Mouse (Mus musculus): ENCODE measurements at regions not wholly inside any gene's neighbourhood (a gene's known extent, or its start where the extent isn't known, plus 50 kb on each side); places are given as distances from the start of the nearest gene placed in this dataset.
A peak's percentile ranks its signal among the peaks of the same experiment; 100 is the strongest.
"Not testable (repeated sequence)": the region's sequence is repeated elsewhere in the genome, so short reads cannot be mapped to it uniquely, and the experiment has no call there.

DNA sequence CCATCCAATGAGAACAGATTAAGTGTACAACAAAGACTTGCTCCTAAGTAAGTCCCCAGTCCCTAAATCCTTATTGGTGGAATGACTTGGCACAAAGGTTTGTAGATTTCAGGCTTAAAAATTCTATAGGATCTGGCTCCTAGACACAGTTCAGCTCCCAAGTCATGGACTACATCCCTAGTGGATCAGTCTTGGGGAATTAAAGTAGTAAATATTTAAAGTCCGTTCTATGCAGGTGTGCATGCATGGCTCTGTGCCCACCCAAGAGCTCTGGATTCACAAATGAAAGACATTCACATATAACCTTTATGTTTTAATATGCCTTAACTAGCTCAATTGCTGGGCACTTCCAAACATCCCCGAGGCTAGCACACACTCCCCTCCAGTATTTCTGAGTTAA is 162.8 kb downstream of the Akr1d1 start:
- no peak for ATAC-seq (ENCODE audit: low TSS enrichment)

DNA sequence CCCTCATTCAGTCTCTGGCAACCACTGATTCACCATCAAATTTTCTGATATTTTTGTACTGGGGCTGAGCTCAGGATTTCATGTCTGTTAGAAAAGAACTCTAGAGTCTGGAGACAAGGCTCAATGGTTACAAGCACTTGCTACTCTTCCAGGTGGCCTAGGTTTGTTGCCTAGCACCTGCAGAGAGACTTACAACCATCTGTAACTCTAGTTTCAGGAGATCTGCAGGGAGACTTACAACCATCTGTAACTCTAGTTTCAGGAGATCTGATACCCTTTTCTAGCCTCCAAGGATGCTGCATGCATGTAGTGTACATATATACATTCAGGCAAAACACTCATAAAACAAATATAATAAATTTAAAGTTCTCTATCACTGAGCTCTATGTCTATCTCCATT is 166.1 kb downstream of the Akr1d1 start:
- no peak for ATAC-seq (ENCODE audit: low TSS enrichment)

DNA sequence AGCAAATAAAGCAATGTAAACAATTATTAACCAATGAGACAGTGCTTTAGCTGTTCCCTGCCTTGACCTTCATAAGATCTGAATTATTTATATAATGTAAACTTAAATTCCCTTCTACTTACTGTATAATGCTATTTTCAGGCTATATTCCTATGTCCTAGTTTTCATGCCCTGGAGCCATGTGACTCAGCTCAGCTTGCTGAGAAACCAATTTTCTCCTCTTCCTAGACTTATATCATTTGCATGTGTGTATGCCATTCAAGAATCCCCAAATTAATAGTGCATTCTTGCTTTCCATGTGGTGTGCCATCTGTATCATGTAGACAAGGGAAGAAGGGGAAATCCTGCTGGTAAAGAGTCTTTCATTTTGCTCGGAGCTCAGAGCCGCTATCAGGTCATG is 166.7 kb upstream of the Trim24 start:
- ATAC-seq (ENCODE audit: low TSS enrichment) = no peak

DNA sequence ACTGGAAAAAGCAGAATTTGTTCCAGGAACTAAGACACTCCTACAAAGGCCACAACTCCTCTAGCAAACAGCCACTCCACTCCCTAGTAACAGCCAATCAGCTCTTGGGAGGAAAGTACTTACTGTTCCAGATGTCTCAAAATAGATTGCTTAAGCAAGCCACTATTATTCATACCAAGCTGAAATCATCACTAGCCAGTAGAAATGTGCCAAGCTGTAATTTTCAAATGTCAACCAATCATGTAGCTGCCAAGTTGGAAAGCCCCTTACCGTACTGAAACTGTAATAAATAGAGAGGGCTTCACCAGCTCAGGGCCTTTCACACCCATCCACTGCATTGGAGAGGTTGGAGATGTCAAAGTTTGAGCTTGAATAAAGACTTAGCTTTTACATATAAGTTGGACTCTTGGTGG is 164.9 kb upstream of the Trim24 start:
- ATAC-seq (ENCODE audit: low TSS enrichment) = no peak

GRCm38 (mm10) chr6:37707671-37708070 is 162.9 kb upstream of the Trim24 start:
- ATAC-seq (ENCODE audit: low TSS enrichment) = not testable (repeated sequence)

DNA sequence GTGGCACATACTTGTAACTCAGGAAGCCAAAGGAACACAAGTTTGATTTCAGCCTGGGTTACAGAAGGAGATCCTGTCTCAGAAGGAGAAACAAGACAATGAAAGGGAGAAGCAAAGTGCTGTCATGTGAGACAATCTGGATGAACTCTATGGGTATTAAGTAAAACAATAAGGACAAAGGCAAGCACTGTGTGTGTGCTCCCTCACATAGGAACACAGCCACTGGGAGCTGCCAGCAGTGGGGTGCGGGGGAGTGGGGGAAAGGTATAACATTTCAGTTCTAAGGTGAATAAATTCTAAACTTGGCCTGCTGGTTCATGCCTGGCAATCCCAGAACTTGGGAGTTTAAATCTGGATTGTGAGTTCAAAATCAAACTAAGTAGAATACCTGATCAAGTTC is 158.8 kb upstream of the Trim24 start:
- ATAC-seq (ENCODE audit: low TSS enrichment) = no peak

DNA sequence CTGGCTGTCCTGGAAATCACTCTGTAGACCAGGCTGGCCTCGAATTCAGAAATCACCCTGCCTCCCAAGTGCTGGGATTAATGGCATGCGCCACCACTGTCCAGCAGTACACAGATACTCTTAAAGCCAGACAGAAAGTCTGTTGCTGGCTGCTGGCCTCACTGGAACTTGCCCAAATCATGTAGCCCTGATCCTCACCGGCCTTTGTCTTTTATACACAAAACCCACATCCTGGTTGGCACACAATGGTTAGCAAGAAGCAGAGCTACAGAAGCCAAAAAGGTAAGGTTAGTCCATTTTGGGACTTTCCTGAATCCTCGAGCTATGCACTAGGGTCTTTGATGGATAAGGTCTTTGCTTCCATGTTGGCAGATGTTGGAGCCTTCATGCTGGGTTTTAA is 157.2 kb upstream of the Trim24 start:
- no peak for ATAC-seq (ENCODE audit: low TSS enrichment)

- peak; percentile 44; the same call in 1 of the 2 replicates for ATAC-seq (ENCODE audit: low TSS enrichment)
These were observed 156.2 kb upstream of the Trim24 start for GRCm38 (mm10) chr6:37714223-37714928.

DNA sequence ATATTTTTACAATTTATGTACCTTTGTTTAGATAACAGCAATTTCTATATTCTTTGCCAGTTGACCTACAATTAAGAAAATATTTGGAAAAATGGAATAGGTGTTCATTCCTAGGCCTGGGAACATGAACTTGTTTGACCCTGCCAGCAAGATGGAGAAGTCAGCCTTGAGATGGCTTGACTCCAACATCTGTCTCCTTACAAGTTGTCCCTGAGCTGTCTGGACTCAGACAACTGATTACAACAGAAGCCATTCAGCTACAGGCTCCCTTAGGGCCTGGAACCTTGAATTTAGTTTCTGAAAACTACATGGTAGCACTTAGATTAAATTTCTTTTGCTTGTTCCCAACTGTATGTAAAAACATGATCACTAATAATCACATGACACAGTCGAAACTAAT is 148.9 kb upstream of the Trim24 start:
- ATAC-seq (ENCODE audit: low TSS enrichment) = no peak

DNA sequence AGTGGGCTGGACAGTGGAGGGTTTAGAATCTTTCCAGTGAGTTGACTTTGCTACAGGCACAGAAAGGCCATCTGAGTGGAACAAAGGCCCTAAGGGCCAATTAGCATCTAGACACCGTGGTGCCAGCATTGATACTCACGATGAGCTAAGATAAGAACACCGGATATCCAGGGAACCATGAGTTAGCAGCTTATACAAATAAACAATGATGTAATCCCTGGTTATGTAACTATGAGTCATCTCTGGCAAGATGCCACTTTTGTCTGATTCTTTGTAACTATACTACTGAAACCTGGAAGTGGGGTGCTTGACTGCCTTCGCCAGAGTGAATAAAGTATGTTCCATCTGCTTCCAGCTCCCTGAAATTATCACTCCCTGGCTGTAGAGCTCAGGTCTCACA is 147.3 kb upstream of the Trim24 start:
- ATAC-seq (ENCODE audit: low TSS enrichment) = peak; percentile 44

DNA sequence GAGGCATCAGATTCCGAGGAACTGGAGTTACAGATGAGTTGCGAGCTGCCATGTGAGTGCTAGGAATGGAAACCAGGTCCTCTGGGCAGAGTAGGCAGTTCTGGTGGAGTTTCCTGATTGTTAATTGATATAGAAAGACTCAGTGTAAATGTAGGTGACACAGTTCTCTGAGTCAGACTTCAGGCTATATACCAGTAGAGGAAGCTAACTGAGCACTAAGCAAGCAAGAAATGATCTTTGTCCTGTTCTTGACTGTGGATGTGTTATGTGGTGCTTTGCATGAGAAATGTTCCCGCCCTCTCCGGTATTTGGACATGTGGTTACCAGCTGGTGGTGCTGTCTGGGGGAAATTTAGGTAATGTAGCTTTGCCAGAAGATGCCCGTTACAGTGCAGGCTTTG is 146.4 kb upstream of the Trim24 start:
- no peak for ATAC-seq (ENCODE audit: low TSS enrichment)

- no peak for ATAC-seq (ENCODE audit: low TSS enrichment)
These were observed 142.0 kb upstream of the Trim24 start for GRCm38 (mm10) chr6:37728621-37729020.

GRCm38 (mm10) chr6:37729165-37729564 is 141.4 kb upstream of the Trim24 start:
- ATAC-seq (ENCODE audit: low TSS enrichment) = no peak

DNA sequence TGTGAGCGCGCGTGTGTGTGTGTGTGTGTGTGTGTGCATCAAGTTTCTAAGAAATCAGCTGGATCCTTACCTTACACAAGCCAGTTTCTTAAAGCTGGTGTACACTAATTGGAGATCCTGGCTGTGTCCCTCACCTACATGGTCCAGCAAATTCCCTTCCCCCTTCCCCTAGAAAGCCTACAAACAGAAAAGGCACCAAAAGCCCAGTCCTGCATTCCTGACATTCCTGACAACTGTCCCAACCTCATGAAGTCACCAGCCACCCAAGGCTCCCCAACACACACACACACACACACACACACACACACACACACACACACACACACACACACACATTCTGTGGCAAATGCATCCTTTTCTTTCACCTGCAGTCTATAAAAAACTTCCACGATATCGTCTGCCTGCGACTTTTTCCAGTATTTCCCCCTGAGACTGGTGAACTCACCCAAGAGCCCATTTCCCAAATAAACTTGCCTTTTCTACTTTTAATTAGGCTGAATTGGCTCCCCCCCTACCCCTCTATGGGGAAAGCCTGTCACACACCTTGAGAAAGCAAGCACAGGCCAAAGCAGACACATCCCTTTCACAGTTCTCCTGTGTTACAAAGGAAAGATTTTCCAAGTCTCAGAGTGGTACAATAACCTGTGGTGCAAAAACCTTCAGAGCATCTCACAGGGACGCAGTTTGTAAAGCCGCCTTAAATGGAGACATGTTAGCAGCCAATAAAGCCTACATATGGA is 139.9 kb upstream of the Trim24 start:
- no peak for ATAC-seq (ENCODE audit: low TSS enrichment)

DNA sequence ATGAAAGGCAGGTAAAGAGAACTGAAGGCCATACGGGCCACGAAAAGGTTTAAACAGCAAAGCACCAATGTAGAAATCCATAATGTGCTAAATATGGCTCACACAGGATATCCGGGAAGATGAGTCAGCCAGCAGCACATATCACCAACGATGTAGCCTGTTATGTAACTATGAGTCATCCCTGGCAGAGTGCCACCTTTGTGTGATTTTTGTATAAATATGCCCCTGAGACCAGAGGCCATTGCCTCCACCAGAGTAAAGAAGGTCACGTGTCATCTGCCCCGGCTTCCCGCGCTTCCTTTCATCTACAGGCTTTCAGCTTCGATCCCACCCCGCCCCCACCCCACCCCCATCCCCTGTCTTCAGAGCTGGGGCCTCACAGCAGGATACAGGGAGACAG is 138.2 kb upstream of the Trim24 start:
- ATAC-seq (ENCODE audit: low TSS enrichment) = peak; percentile 62; the same call in 1 of the 2 replicates

- ATAC-seq (ENCODE audit: low TSS enrichment) = no peak
These were observed 135.2 kb upstream of the Trim24 start for GRCm38 (mm10) chr6:37735288-37735961.

DNA sequence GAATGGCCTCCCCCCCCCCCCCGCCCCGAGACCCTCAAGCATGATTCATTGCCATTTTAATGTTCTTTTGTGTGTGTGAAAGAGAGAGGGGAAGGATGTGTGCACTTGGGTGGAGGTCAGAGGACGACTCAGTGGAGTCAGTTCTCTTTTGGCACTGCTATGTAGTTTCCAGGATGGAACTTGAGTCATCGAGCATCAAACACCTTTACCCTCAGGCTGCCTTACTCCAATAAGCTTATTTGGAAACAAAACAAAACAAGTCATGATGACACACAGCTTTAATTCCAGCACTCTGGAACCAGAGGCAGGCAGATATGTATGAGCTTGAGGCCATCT is 134.7 kb upstream of the Trim24 start:
- ATAC-seq (ENCODE audit: low TSS enrichment) = no peak

DNA sequence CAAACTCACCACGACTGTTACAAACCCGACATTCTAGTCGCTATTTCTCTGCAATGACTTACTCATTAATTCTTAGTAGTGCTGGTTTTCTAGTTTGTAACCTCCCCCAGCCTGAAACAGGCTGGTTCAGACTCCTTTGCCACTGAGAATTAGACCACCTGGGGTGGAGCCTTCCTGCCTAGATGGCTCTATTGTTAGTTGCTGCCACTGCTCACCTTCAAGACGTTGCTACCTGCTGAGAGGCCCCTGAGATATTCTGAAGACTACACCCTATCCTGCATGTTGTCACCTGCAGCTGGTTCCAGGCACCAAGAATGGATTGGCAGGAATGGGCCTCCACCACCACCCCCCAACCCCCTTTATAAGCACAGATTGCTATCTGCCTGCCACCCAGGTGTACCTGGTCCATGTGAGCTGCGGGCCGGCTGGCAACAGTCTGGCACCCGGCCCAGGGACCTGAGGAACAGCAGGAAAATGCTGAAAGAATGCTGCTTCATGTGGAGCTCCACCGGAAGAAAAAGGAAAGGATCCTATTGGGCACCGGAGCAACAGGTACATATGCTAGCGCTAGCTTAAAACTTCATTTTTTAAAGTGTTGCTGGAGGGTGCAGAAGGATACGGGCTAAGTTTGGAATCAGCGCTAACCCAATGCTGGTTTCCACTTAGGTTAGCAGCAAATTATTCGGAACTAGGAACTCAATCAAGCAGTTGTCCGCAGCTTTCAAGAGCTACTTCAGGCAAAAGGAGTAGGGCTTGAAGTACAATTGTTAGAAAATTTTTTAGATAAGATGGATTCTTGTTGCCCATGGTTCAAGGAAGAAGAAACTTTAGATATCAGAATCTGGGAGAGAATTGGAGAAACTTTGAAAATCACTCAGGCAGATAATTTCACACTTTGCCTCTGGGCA is 129.4 kb upstream of the Trim24 start:
- no peak for ATAC-seq (ENCODE audit: low TSS enrichment)

- ATAC-seq (ENCODE audit: low TSS enrichment) = not testable (repeated sequence)
These were observed 128.7 kb upstream of the Trim24 start for GRCm38 (mm10) chr6:37741916-37742315.

DNA sequence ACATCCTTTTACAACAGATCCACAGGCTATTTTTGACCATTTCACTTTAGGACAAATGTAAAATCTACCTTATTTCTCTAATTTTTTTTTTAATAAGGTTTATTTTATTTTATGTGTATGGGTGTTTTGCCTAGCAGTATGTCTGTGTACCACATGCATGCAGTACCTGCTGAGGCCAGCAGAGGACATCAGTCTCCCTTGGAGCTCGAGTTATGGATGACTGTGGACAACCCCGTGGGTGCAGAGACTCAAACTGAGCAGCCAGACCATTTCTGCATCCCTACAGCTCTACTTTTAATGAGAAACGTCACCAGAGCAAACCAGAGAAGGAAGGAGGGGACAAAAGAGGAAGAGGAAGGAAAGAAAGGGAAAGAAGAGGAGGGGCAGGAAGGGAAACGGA is 125.9 kb upstream of the Trim24 start:
- no peak for ATAC-seq (ENCODE audit: low TSS enrichment)

- ATAC-seq (ENCODE audit: low TSS enrichment) = no peak
These were observed 125.1 kb upstream of the Trim24 start for GRCm38 (mm10) chr6:37745393-37746100.
